In the genomic region with DNA sequence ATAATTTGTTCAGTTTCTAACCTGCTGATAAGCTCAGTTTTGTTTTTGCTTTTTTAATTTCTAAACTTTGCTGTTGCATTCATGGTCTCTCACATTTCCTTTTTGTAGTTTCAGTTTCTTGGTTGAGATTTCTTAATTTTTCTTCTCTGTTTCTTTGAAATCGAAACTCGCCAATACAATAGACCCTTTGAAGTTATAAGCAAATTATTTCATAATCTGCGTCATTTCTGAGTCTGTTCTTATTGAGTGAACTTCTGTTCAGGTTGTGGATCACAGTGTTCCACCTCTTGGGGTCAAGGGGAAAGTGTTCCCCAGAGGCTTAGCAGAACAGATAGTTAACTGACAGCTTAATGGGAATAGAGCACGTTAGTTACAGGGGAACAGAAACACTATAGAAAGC, we compare ENCODE assay signal across 20 mouse cellular contexts. TPM values are rescaled to one million over a fixed set of nuclear protein-coding genes. Genes with fewer than 3 reads are reported as not detected.
DNase-seq lines count a peak whose midpoint lies in the region; ATAC-seq and TF ChIP-seq lines count a peak whose summit lies in the region.
"Had no signal": no experiment of that assay in that cellular context is flagged by ENCODE, and none has a peak within 500 bp of the region (broad histone marks: within the 10 kb centered on the region; RNA-seq: fewer than 3 reads in every experiment).

No protein-coding gene starts in this region.

- TF ChIP-seq CTCF in liver, adult 2 months (IDR thresholded peaks at IDR 0.05; ENCODE audit: low read depth, low read length), result no peak

- H3K4me2 ChIP-seq in liver, embryonic 11.5 days, result no peak overlapping the region
- H3K4me2 ChIP-seq: embryonic facial prominence, embryonic 12.5 days; forebrain, embryonic 15.5 days; hindbrain, embryonic 13.5 days had no signal

- H3K27me3 ChIP-seq in liver, adult 2 months (ENCODE audit: control insufficient read depth, insufficient read depth, low read length), result no peaks in the 10 kb centered on the region
- no peaks in the 10 kb centered on the region for H3K27me3 ChIP-seq in liver, embryonic 11.5 days (replicated peaks; ENCODE audit: control insufficient read depth, insufficient read depth, low read length)
- no peaks in the 10 kb centered on the region for H3K27me3 ChIP-seq in hindbrain, embryonic 10.5 days (ENCODE audit: insufficient read depth, poor library complexity, severe bottlenecking)
- H3K27me3 ChIP-seq: embryonic facial prominence, embryonic 12.5 days; forebrain, embryonic 15.5 days; hindbrain, embryonic 13.5 days had no signal

- H3K9me3 ChIP-seq in liver, embryonic 11.5 days (ENCODE audit: control insufficient read depth, low read length), result no peaks in the 10 kb centered on the region
- H3K9me3 ChIP-seq in hindbrain, embryonic 10.5 days, result no peaks in the 10 kb centered on the region
- H3K9me3 ChIP-seq: embryonic facial prominence, embryonic 12.5 days; forebrain, embryonic 15.5 days; G1E; heart, embryonic 10.5 days; hindbrain, embryonic 13.5 days had no signal

- no peaks in the 10 kb centered on the region for H3K36me3 ChIP-seq in liver, adult 2 months (ENCODE audit: control insufficient read depth, insufficient read depth, low read length)
- H3K36me3 ChIP-seq in liver, embryonic 11.5 days (ENCODE audit: control insufficient read depth, insufficient read depth, low read length), result no peaks in the 10 kb centered on the region
- H3K36me3 ChIP-seq in hindbrain, embryonic 10.5 days, result no peaks in the 10 kb centered on the region
- H3K36me3 ChIP-seq: embryonic facial prominence, embryonic 12.5 days; forebrain, embryonic 15.5 days; G1E; heart, embryonic 10.5 days; hindbrain, embryonic 13.5 days had no signal

- no peak for ATAC-seq in liver, embryonic 11.5 days (replicated peaks; ENCODE audit: low FRiP score)
- peak; percentile 57 for ATAC-seq in activated CD4-positive, CD25-positive, alpha-beta regulatory T cell, adult 4 months
- peak; percentile 70 for ATAC-seq in inflammation-experienced regulatory T-cells, adult 6 months
- ATAC-seq: forebrain, embryonic 15.5 days had no signal

- H3K27ac ChIP-seq in liver, adult 2 months (replicated peaks; ENCODE audit: insufficient read depth, low read depth, low read length), result no peak overlapping the region
- no peak overlapping the region for H3K27ac ChIP-seq in liver, embryonic 11.5 days (ENCODE audit: low read depth, low read length)
- no peak overlapping the region for H3K27ac ChIP-seq in hindbrain, embryonic 10.5 days
- H3K27ac ChIP-seq: embryonic facial prominence, embryonic 12.5 days; forebrain, embryonic 15.5 days; heart, embryonic 10.5 days; hindbrain, embryonic 13.5 days had no signal

- peaks cover 10% of the 10 kb centered on the region for H3K4me1 ChIP-seq in liver, adult 2 months (ENCODE audit: control insufficient read depth, insufficient read depth, low read length)
- no peaks in the 10 kb centered on the region for H3K4me1 ChIP-seq in liver, embryonic 11.5 days (replicated peaks; ENCODE audit: control insufficient read depth, insufficient read depth, low read length)
- H3K4me1 ChIP-seq in hindbrain, embryonic 10.5 days (replicated peaks), result no peaks in the 10 kb centered on the region
- H3K4me1 ChIP-seq: embryonic facial prominence, embryonic 12.5 days; forebrain, embryonic 15.5 days; heart, embryonic 10.5 days had no signal

- peak; percentile 75 for DNase-seq in liver, adult 2 months (ENCODE audit: extremely low read depth, low read depth, low spot score)
- no peak for DNase-seq in liver, embryonic 11.5 days (ENCODE audit: low spot score)
- no peak for DNase-seq in right cerebral cortex, postnatal 4 days
- DNase-seq in layer of hippocampus, postnatal 10 days (ENCODE audit: low spot score in 2 of 2), result no peak
- no peak for DNase-seq in hindbrain, embryonic 10.5 days (ENCODE audit: low spot score)
- DNase-seq: adrenal gland, postnatal 14 days; cerebellum, adult 2 months; cerebellum, postnatal 10 days; embryo, embryonic 11 days; gastrocnemius, postnatal 36 days; heart, adult 18-20 months; heart, postnatal 10 days; heart, postnatal 4 days had no signal

- no peak for TF ChIP-seq POLR2A in liver, adult 2 months (IDR thresholded peaks at IDR 0.05; ENCODE audit: extremely low read depth, insufficient read depth, low read length)

- H3K9ac ChIP-seq in liver, adult 2 months (ENCODE audit: low read depth, low read length), result no peak overlapping the region
- H3K9ac ChIP-seq in liver, embryonic 11.5 days (ENCODE audit: low read depth, low read length), result no peak overlapping the region
- H3K9ac ChIP-seq: embryonic facial prominence, embryonic 12.5 days; forebrain, embryonic 15.5 days; hindbrain, embryonic 13.5 days had no signal

- no peaks in the 10 kb centered on the region for H3K79me2 ChIP-seq in liver, adult 2 months (ENCODE audit: control insufficient read depth, insufficient read depth, low read length)

- H3K4me3 ChIP-seq in liver, adult 2 months (ENCODE audit: insufficient read depth, low read depth, low read length), result no peak overlapping the region
- H3K4me3 ChIP-seq in liver, embryonic 11.5 days (ENCODE audit: low read depth, low read length), result no peak overlapping the region
- H3K4me3 ChIP-seq in hindbrain, embryonic 10.5 days, result no peak overlapping the region
- H3K4me3 ChIP-seq: embryonic facial prominence, embryonic 12.5 days; forebrain, embryonic 15.5 days; heart, embryonic 10.5 days; hindbrain, embryonic 13.5 days had no signal

- 71% methylated on average over 4 of the region's 4 CpGs for WGBS in liver, adult 2 months
- WGBS in liver, embryonic 11.5 days, result 80% methylated on average over 4 of the region's 4 CpGs
- whole genome bisulfite sequencing in hindbrain, embryonic 10.5 days, result 82% methylated on average over 4 of the region's 4 CpGs

RNA-seq across cellular contexts. Expression of a gene that starts 47.2 kb away (rescaled TPM):
- 7.9 and 8.8 TPM in 2 replicates for total RNA-seq in liver, adult 2 months (2014; rRNA removed)
- polyA plus RNA-seq in liver, adult 2 months (2012; rRNA removed), result 3.1 and 3.2 TPM in 2 replicates
- polyA plus RNA-seq in liver, embryonic 11.5 days (2014; fragmentation: Nextera tagmentation; extraction: Ambion mirVana), result 0.48 and 1.3 TPM in 2 replicates
- polyA plus RNA-seq in activated CD4-positive, CD25-positive, alpha-beta regulatory T cell, adult 4 months (2017; shearing (Covaris generic)), result not detected
- polyA plus RNA-seq in inflammation-experienced regulatory T-cells, adult 6 months (2017; shearing (Covaris generic)), result 1 to 10 TPM in 1 of 3 experiments, under 1 TPM in 2; 0.16 to 1.7 (median 0.34) TPM
- total RNA-seq in layer of hippocampus, postnatal 10 days (2021), result 10 to 100 TPM; 12.1 TPM
- polyA plus RNA-seq in hindbrain, embryonic 10.5 days (2016; fragmentation: Nextera tagmentation; extraction: Ambion mirVana), result 1.5 and 2.1 TPM in 2 replicates
- polyA plus RNA-seq: G1E had no signal
